Mouse (Mus musculus): ENCODE results near the gene Fbxo3. TPM values are rescaled to one million over a fixed set of nuclear protein-coding genes. Genes with fewer than 3 reads are reported as not detected.
A peak's percentile ranks its signal among the peaks of the same experiment; 100 is the strongest.
"Not testable (repeated sequence)": the region's sequence is repeated elsewhere in the genome, so short reads cannot be mapped to it uniquely, and the experiment has no call there.

The Fbxo3 gene
- polyA plus RNA-seq, 1 experiment from 2014 or later, result 35.6 TPM

- no peak overlapping the region for H3K4me2 ChIP-seq (replicated peaks; ENCODE audit: low read depth)
- TF ChIP-seq CTCF (IDR thresholded peaks at IDR 0.05; ENCODE audit: low read depth), result no peak
- no peak for ATAC-seq
- 0 out of 2 replicates have a peak, but pooled peaks cover 3% of the 10 kb centered on the region for H3K27me3 ChIP-seq (replicated peaks; ENCODE audit: control insufficient read depth, insufficient read depth, low read length)
- 61% methylated on average over 9 of the region's 9 CpGs for WGBS
- H3K4me1 ChIP-seq (replicated peaks; ENCODE audit: control insufficient read depth, insufficient read depth, low read length), result no peaks in the 10 kb centered on the region
- H3K9ac ChIP-seq (ENCODE audit: low read depth, low read length), result no peak overlapping the region
- no peak overlapping the region for H3K4me3 ChIP-seq (ENCODE audit: low read depth, low read length)
- H3K36me3 ChIP-seq (ENCODE audit: control insufficient read depth, insufficient read depth), result no peaks in the 10 kb centered on the region
- H3K9me3 ChIP-seq (ENCODE audit: control insufficient read depth), result no peaks in the 10 kb centered on the region
- no peak overlapping the region for H3K27ac ChIP-seq (ENCODE audit: low read depth, low read length)
Measured at GRCm38 (mm10) chr2:103992162-103992561, 35.4 kb upstream of the Fbxo3 start.

- Histone ChIP-seq H3K36me3 (ENCODE audit: control insufficient read depth, insufficient read depth) (no peaks in the 10 kb centered on the region), H3K4me1 (replicated peaks; ENCODE audit: control insufficient read depth, insufficient read depth, low read length) (no peaks in the 10 kb centered on the region), H3K27me3 (replicated peaks; ENCODE audit: control insufficient read depth, insufficient read depth, low read length) (0 out of 2 replicates have a peak, but pooled peaks cover 3% of the 10 kb centered on the region), H3K4me2 (replicated peaks; ENCODE audit: low read depth) (no peak overlapping the region), H3K9me3 (ENCODE audit: control insufficient read depth) (no peaks in the 10 kb centered on the region), H3K4me3 (ENCODE audit: low read depth, low read length) (no peak overlapping the region), H3K9ac (ENCODE audit: low read depth, low read length) (no peak overlapping the region), H3K27ac (ENCODE audit: low read depth, low read length) (no peak overlapping the region)
- TF ChIP-seq CTCF (IDR thresholded peaks at IDR 0.05; ENCODE audit: low read depth), result no peak
- WGBS, result 38% methylated on average over 17 of the region's 17 CpGs
- no peak for ATAC-seq
Measured at GRCm38 (mm10) chr2:103992618-103993332, 34.7 kb upstream of the Fbxo3 start.

- 26% methylated on average over 2 of the region's 2 CpGs for WGBS
- no peak for ATAC-seq
- no peaks in the 10 kb centered on the region for H3K9me3 ChIP-seq (ENCODE audit: control insufficient read depth)
- no peak overlapping the region for H3K4me3 ChIP-seq (ENCODE audit: low read depth, low read length)
- TF ChIP-seq CTCF (IDR thresholded peaks at IDR 0.05; ENCODE audit: low read depth), result peak; percentile 72
- H3K27ac ChIP-seq (ENCODE audit: low read depth, low read length), result no peak overlapping the region
- H3K36me3 ChIP-seq (ENCODE audit: control insufficient read depth, insufficient read depth), result no peaks in the 10 kb centered on the region
- H3K27me3 ChIP-seq (replicated peaks; ENCODE audit: control insufficient read depth, insufficient read depth, low read length), result peaks cover 4% of the 10 kb centered on the region; the same call in 1 of the 2 replicates
- no peak overlapping the region for H3K4me2 ChIP-seq (replicated peaks; ENCODE audit: low read depth)
- H3K4me1 ChIP-seq (replicated peaks; ENCODE audit: control insufficient read depth, insufficient read depth, low read length), result no peaks in the 10 kb centered on the region
- H3K9ac ChIP-seq (ENCODE audit: low read depth, low read length), result no peak overlapping the region
Measured at GRCm38 (mm10) chr2:104001076-104001475, 26.4 kb upstream of the Fbxo3 start.

- Histone ChIP-seq H3K9me3 (ENCODE audit: control insufficient read depth) (no peaks in the 10 kb centered on the region), H3K4me1 (replicated peaks; ENCODE audit: control insufficient read depth, insufficient read depth, low read length) (no peaks in the 10 kb centered on the region), H3K9ac (ENCODE audit: low read depth, low read length) (no peak overlapping the region), H3K4me2 (replicated peaks; ENCODE audit: low read depth) (no peak overlapping the region), H3K27me3 (replicated peaks; ENCODE audit: control insufficient read depth, insufficient read depth, low read length) (peaks cover 4% of the 10 kb centered on the region; the same call in 1 of the 2 replicates), H3K36me3 (ENCODE audit: control insufficient read depth, insufficient read depth) (no peaks in the 10 kb centered on the region), H3K4me3 (ENCODE audit: low read depth, low read length) (no peak overlapping the region), H3K27ac (ENCODE audit: low read depth, low read length) (no peak overlapping the region)
- 76% methylated on average over 4 of the region's 4 CpGs for WGBS
- no peak for ATAC-seq
- no peak for TF ChIP-seq CTCF (IDR thresholded peaks at IDR 0.05; ENCODE audit: low read depth)
Measured at GRCm38 (mm10) chr2:104001861-104002260, 25.7 kb upstream of the Fbxo3 start.

- no peaks in the 10 kb centered on the region for H3K36me3 ChIP-seq (ENCODE audit: control insufficient read depth, insufficient read depth)
- peaks cover 4% of the 10 kb centered on the region; the same call in 1 of the 2 replicates for H3K27me3 ChIP-seq (replicated peaks; ENCODE audit: control insufficient read depth, insufficient read depth, low read length)
- 32% methylated on average over 16 of the region's 16 CpGs for WGBS
- ATAC-seq, result no peak
- no peaks in the 10 kb centered on the region for H3K4me1 ChIP-seq (replicated peaks; ENCODE audit: control insufficient read depth, insufficient read depth, low read length)
- no peaks in the 10 kb centered on the region for H3K9me3 ChIP-seq (ENCODE audit: control insufficient read depth)
- no peak overlapping the region for H3K9ac ChIP-seq (ENCODE audit: low read depth, low read length)
- peak; percentile 80 for TF ChIP-seq CTCF (IDR thresholded peaks at IDR 0.05; ENCODE audit: low read depth)
- no peak overlapping the region for H3K4me2 ChIP-seq (replicated peaks; ENCODE audit: low read depth)
- H3K4me3 ChIP-seq (ENCODE audit: low read depth, low read length), result no peak overlapping the region
- H3K27ac ChIP-seq (ENCODE audit: low read depth, low read length), result no peak overlapping the region
Measured at GRCm38 (mm10) chr2:104002711-104003413, 24.7 kb upstream of the Fbxo3 start.

- Histone ChIP-seq H3K27ac (ENCODE audit: low read depth, low read length) (no peak overlapping the region), H3K4me3 (ENCODE audit: low read depth, low read length) (no peak overlapping the region), H3K36me3 (ENCODE audit: control insufficient read depth, insufficient read depth) (no peaks in the 10 kb centered on the region), H3K4me2 (replicated peaks; ENCODE audit: low read depth) (no peak overlapping the region), H3K9me3 (ENCODE audit: control insufficient read depth) (no peaks in the 10 kb centered on the region), H3K4me1 (replicated peaks; ENCODE audit: control insufficient read depth, insufficient read depth, low read length) (no peaks in the 10 kb centered on the region), H3K27me3 (replicated peaks; ENCODE audit: control insufficient read depth, insufficient read depth, low read length) (peaks cover 1% of the 10 kb centered on the region; the same call in 1 of the 2 replicates), H3K9ac (ENCODE audit: low read depth, low read length) (no peak overlapping the region)
- TF ChIP-seq CTCF (IDR thresholded peaks at IDR 0.05; ENCODE audit: low read depth), result no peak
- 76% methylated on average over 7 of the region's 7 CpGs for WGBS
- no peak for ATAC-seq
Measured at GRCm38 (mm10) chr2:104007793-104008519, 19.6 kb upstream of the Fbxo3 start.

- H3K4me3 ChIP-seq (ENCODE audit: low read depth, low read length); H3K36me3 ChIP-seq (ENCODE audit: control insufficient read depth, insufficient read depth); H3K9me3 ChIP-seq (ENCODE audit: control insufficient read depth); H3K4me2 ChIP-seq (replicated peaks; ENCODE audit: low read depth); H3K9ac ChIP-seq (ENCODE audit: low read depth, low read length); H3K4me1 ChIP-seq (replicated peaks; ENCODE audit: control insufficient read depth, insufficient read depth, low read length); H3K27me3 ChIP-seq (replicated peaks; ENCODE audit: control insufficient read depth, insufficient read depth, low read length); ATAC-seq; H3K27ac ChIP-seq (ENCODE audit: low read depth, low read length): not testable (repeated sequence)
- 84% methylated on average over 3 of the region's 3 CpGs for WGBS
Measured at GRCm38 (mm10) chr2:104008853-104009252, 18.7 kb upstream of the Fbxo3 start.
